Mouse (Mus musculus) kidney, postnatal 0 days (tissue): ENCODE measurements around the gene Kmt2c. TPM values are rescaled to one million over a fixed set of nuclear protein-coding genes. Genes with fewer than 3 reads are reported as not detected.

Source experiments
- ATAC-seq: fragments of 200-750 bp; cut with Nextera tagmentation; replicated peaks from 2 replicates; pipeline ENCODE4 v1.8.0; 2017; ENCODE audit warnings: low read depth, moderate number of reproducible peaks, moderate TSS enrichment, moderate library complexity; ENCODE audit not compliant: low FRiP score
- DNase-seq: peaks from one replicate; pipeline ENCODE4 v3.0.0-alpha.2; 2016; ENCODE audit warnings: low spot score
- H3K27ac ChIP-seq: fragments of 300-500 bp; sonication (generic); 2 replicates; pipeline ENCODE4 v1.5.1; 2014; ENCODE audit warnings: mild to moderate bottlenecking
- H3K27me3 ChIP-seq: fragments of 300-500 bp; sonication (generic); 2 replicates; pipeline ENCODE4 v1.6.1; 2014; ENCODE audit warnings: low read length, mixed read lengths; ENCODE audit not compliant: insufficient read depth
- H3K36me3 ChIP-seq: fragments of 300-500 bp; sonication (generic); 2 replicates; pipeline ENCODE4 v1.6.1; 2014; ENCODE audit warnings: low read length, mixed read lengths; ENCODE audit not compliant: insufficient read depth
- H3K4me1 ChIP-seq: fragments of 300-500 bp; sonication (generic); replicated peaks from 2 replicates; pipeline ENCODE4 v1.6.1; 2014; ENCODE audit warnings: antibody characterized with exemption, low read length, mixed read lengths; ENCODE audit not compliant: insufficient read depth
- H3K4me2 ChIP-seq: fragments of 300-500 bp; sonication (generic); 2 replicates; pipeline ENCODE4 v1.6.1; 2014; ENCODE audit warnings: mild to moderate bottlenecking, low read length, moderate library complexity, mixed read lengths
- H3K4me3 ChIP-seq: fragments of 300-500 bp; sonication (generic); replicated peaks from 2 replicates; pipeline ENCODE4 v1.5.1; 2014; ENCODE audit warnings: low read depth, low read length
- H3K9ac ChIP-seq: fragments of 300-500 bp; sonication (generic); 2 replicates; pipeline ENCODE4 v1.6.1; 2014; ENCODE audit warnings: low read depth, low read length
- H3K9me3 ChIP-seq: fragments of 300-500 bp; sonication (generic); replicated peaks from 2 replicates; pipeline ENCODE4 v1.6.1; 2016; ENCODE audit warnings: low read length, inconsistent platforms, mixed read lengths
- CTCF ChIP-seq: IDR thresholded peaks from 2 replicates; pipeline ENCODE4 v1.5.1; 2016; ENCODE audit warnings: antibody characterized with exemption, low read depth, mild to moderate bottlenecking, moderate library complexity
- WGBS: fragments of 180-500 bp; shearing (Covaris S2); extraction: QIAGEN DNeasy Blood & Tissue Kit; methylation state at CpG from one replicate; pipeline ENCODE4 v1.1.7; 2014; 5-methylcytosine and 5-hydroxymethylcytosine counted together
- polyA plus RNA-seq: library from polyadenylated mRNA; unstranded; fragments of >200 nt; fragmentation: Nextera tagmentation; extraction: Ambion mirVana; gene quantifications from 2 replicates; pipeline ENCODE4 v1.2.1, GENCODE M21; 2015

Gene Kmt2c
- polyA plus RNA-seq, 1 experiment from 2014 or later, result 10.0 TPM

- Histone ChIP-seq H3K4me2 (no peak overlapping the region), H3K9ac (no peak overlapping the region), H3K4me3 (no peak overlapping the region), H3K36me3 (no peaks in the 10 kb centered on the region), H3K4me1 (no peaks in the 10 kb centered on the region), H3K27me3 (no peaks in the 10 kb centered on the region), H3K9me3 (no peaks in the 10 kb centered on the region), H3K27ac (no peak overlapping the region)
- DNase-seq (no peak), ATAC-seq (no peak)
- 67% methylated on average over 3 of the region's 3 CpGs for WGBS
- TF ChIP-seq CTCF, result no peak
Measured at GRCm38 (mm10) chr5:25519820-25520219, 21.2 kb upstream of the Kmt2c start.

- DNase-seq, result no peak
Measured at GRCm38 (mm10) chr5:25517550-25517949, 19.0 kb upstream of the Kmt2c start.

GRCm38 (mm10) chr5:25516301-25516895, 17.8 kb upstream of the Kmt2c start:
- Histone ChIP-seq H3K4me1 (no peaks in the 10 kb centered on the region), H3K9ac (no peak overlapping the region), H3K36me3 (no peaks in the 10 kb centered on the region), H3K4me2 (no peak overlapping the region), H3K4me3 (no peak overlapping the region), H3K27me3 (no peaks in the 10 kb centered on the region), H3K27ac (no peak overlapping the region), H3K9me3 (no peaks in the 10 kb centered on the region)
- TF ChIP-seq CTCF, result no peak
- DNase-seq (no peak), ATAC-seq (no peak)
- WGBS, result 87% methylated on average over 11 of the region's 11 CpGs

More at GRCm38 (mm10) chr5:25517550-25517949, 19.0 kb upstream of the Kmt2c start:
- Histone ChIP-seq H3K4me2 (no peak overlapping the region), H3K9me3 (no peaks in the 10 kb centered on the region), H3K36me3 (no peaks in the 10 kb centered on the region), H3K9ac (no peak overlapping the region), H3K27ac (no peak overlapping the region), H3K4me3 (no peak overlapping the region), H3K4me1 (no peaks in the 10 kb centered on the region), H3K27me3 (no peaks in the 10 kb centered on the region)
- TF ChIP-seq CTCF, result no peak
- WGBS, result 88% methylated on average over 5 of the region's 5 CpGs
- no peak for ATAC-seq

- H3K4me3 ChIP-seq, result no peak within 1 kb of the TSS
- ATAC-seq, result no peak
Measured at GRCm38 (mm10) chr5:25515767-25516166, 17.2 kb upstream of the Kmt2c start, which contains the start of gene Cct8l1. Gene Cct8l1, plus strand, starts transcription at chr5:25516067.

GRCm38 (mm10) chr5:25506041-25506440, 7.5 kb upstream of the Kmt2c start:
- no peak overlapping the region for H3K9ac ChIP-seq
- H3K9me3 ChIP-seq, result no peaks in the 10 kb centered on the region
- H3K27me3 ChIP-seq, result no peaks in the 10 kb centered on the region
- no peak for TF ChIP-seq CTCF
- DNase-seq, result no peak
- 72% methylated on average over 5 of the region's 5 CpGs for WGBS
- no peaks in the 10 kb centered on the region for H3K36me3 ChIP-seq
- ATAC-seq, result no peak
- H3K4me1 ChIP-seq, result no peaks in the 10 kb centered on the region
- no peak overlapping the region for H3K4me2 ChIP-seq
- no peak overlapping the region for H3K4me3 ChIP-seq
- no peak overlapping the region for H3K27ac ChIP-seq

More at GRCm38 (mm10) chr5:25515767-25516166, 17.2 kb upstream of the Kmt2c start, which contains the start of gene Cct8l1:
- WGBS, result 90% methylated on average over 5 of the region's 5 CpGs
- no peak for TF ChIP-seq CTCF
- DNase-seq, result no peak
- no peaks in the 10 kb centered on the region for H3K36me3 ChIP-seq
- H3K4me1 ChIP-seq, result no peaks in the 10 kb centered on the region
- H3K9me3 ChIP-seq, result no peaks in the 10 kb centered on the region
- H3K27me3 ChIP-seq, result no peaks in the 10 kb centered on the region
- no peak within 1 kb of the TSS for H3K27ac ChIP-seq
- H3K9ac ChIP-seq, result no peak within 1 kb of the TSS
- H3K4me2 ChIP-seq, result no peak within 1 kb of the TSS

- Histone ChIP-seq H3K27ac (no peak overlapping the region), H3K27me3 (no peaks in the 10 kb centered on the region), H3K36me3 (no peaks in the 10 kb centered on the region), H3K9me3 (no peaks in the 10 kb centered on the region), H3K4me3 (no peak overlapping the region), H3K9ac (no peak overlapping the region), H3K4me2 (peak overlapping the region; percentile 76), H3K4me1 (no peaks in the 10 kb centered on the region; the same call in 1 of the 2 replicates)
- WGBS, result 71% methylated on average over 7 of the region's 7 CpGs
- no peak for DNase-seq
- ATAC-seq, result no peak
- TF ChIP-seq CTCF, result no peak
Measured at GRCm38 (mm10) chr5:25500686-25501085, 2.1 kb upstream of the Kmt2c start.
